Mouse (Mus musculus) gastrocnemius, postnatal 4 days (tissue): ENCODE data around the gene Spcs3. TPM values are rescaled to one million over a fixed set of nuclear protein-coding genes. Genes with fewer than 3 reads are reported as not detected.

ENCODE experiments used
- DNase-seq, 2 experiments: peaks; one replicate each; pipeline ENCODE4 v3.0.0; 2021 to 2022; ENCODE audit warnings: low spot score in 2 of 2, mixed read lengths in 2 of 2
- total RNA-seq, 2 experiments: library from RNA; stranded (reverse); gene quantifications; 2 replicates each; pipeline ENCODE4 v1.2.3; 2021

The Spcs3 gene
- total RNA-seq, 2 experiments from 2014 or later, result 34.8 to 37.6 TPM

GRCm38 (mm10) chr8:54509221-54509721 is 20.5 kb downstream of the Spcs3 start:
- no peak for DNase-seq

DNA sequence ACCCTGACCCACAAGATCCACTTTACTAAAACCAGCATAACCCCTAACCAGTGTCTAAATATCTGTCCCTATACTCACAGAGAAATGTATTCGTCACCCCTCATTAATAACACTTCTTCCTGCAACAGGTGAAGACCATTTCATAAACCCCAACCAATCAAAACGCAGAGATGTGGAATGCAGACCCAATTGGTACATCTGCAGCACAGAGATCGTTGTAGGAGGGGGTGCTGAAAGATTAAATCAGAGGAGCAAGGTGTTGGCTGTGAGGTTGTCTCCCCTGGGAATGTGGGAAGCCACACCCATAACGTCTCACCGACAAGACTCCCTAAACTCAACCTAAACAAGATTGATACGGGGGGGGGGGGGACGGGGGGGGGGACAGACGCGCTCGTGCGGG is 21.0 kb downstream of the Spcs3 start:
- DNase-seq, result no peak

GRCm38 (mm10) chr8:54508096-54508456 is 21.7 kb downstream of the Spcs3 start:
- DNase-seq, result no peak

GRCm38 (mm10) chr8:54507428-54508095 is 22.2 kb downstream of the Spcs3 start:
- DNase-seq, result peak; percentile 37 to 63

DNA sequence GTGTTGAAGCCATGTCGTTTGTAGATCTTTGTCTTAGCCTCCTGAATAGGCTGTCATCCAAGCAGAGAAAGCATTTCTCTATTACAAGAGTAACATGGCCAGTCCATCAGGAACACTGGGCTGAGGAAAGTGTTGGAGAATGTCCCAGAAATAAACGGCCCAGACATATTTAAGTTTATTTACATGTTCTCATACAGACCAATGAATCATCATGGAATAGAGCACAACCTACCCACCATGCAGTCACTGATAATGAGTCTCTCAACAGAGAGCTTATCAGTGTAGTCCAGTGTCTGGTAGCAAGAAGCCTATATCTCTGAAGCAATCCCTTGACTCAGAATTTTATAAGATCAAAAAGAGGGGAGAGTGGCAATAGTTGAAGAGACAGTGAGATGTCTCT is 24.7 kb downstream of the Spcs3 start:
- no peak for DNase-seq

DNA sequence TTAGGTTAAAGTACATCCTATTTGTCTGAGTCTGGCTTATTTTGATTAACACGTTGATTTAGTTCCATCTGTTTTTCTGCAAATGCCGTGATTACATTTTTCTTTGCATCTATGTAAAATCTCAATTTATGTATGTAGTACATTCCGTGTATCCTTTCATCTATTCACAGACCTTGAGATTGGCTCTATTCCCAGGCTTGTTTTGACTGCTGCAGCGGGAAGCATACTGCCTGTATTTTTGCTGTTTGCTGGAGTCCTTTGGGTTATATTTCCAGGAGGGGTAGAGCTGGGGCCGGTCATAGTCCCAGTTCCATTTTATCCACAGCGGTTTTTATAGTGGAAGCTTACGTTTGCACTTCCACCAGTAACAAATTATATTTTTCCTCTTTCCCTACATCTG is 26.7 kb downstream of the Spcs3 start:
- DNase-seq, result no peak

GRCm38 (mm10) chr8:54493915-54494314 is 35.9 kb downstream of the Spcs3 start:
- DNase-seq, result no peak

GRCm38 (mm10) chr8:54493110-54493509 is 36.7 kb downstream of the Spcs3 start:
- peak; percentile 20 to 25 for DNase-seq

DNA sequence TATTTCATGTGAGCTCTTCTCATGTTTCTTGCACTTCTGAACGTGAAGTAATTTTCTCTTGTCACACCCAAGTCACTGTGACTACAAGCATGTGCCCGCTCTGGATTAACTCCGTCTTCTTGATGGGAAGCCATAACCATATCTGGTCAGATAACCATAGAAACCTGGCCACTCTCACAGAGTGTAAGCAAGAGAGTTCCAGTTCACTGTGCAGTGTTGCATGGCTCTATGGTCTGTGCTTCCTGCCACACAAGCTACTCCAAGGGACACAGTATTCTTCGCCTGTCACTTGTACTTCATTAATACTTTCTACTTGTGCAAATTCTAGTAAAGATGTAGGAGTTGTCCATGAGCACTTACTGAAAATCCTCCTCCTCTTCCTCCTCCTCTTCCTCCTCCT is 37.9 kb downstream of the Spcs3 start:
- no peak for DNase-seq

- DNase-seq, result peak in 1 of 2 experiments; percentile 11
Observed at GRCm38 (mm10) chr8:54491057-54491690, 38.6 kb downstream of the Spcs3 start.

- DNase-seq, result no peak
Observed at GRCm38 (mm10) chr8:54488437-54488836, 41.4 kb downstream of the Spcs3 start.

GRCm38 (mm10) chr8:54486555-54487273 is 43.1 kb downstream of the Spcs3 start:
- no peak for DNase-seq

Other genes starting within 250 kb of the Spcs3 start
- gene Asb5, start 418 bp downstream of the Spcs3 start, total RNA-seq, result 10 to 100 TPM; 83.7 to 90.5 TPM
- not detected for gene Spata4, start 70.8 kb upstream of the Spcs3 start, total RNA-seq